Mouse (Mus musculus): ENCODE results near the gene Tpmt. TPM values are rescaled to one million over a fixed set of nuclear protein-coding genes. Genes with fewer than 3 reads are reported as not detected.

Tpmt gene
- polyA plus RNA-seq, 1 experiment = not detected

- no peak for TF ChIP-seq GATA1 (IDR thresholded peaks at IDR 0.05; ENCODE audit: low read length)
- no peak for TF ChIP-seq TAL1 (IDR thresholded peaks at IDR 0.05; ENCODE audit: low read length)
- H3K9me3 ChIP-seq (ENCODE audit: control insufficient read depth, low read length) = no peaks in the 10 kb centered on the region
- H3K4me1 ChIP-seq (ENCODE audit: control insufficient read depth) = no peaks in the 10 kb centered on the region
- no peaks in the 10 kb centered on the region for H3K27me3 ChIP-seq (ENCODE audit: control insufficient read depth)
- no peak overlapping the region for H3K4me3 ChIP-seq (replicated peaks)
- H3K36me3 ChIP-seq (ENCODE audit: control insufficient read depth) = no peaks in the 10 kb centered on the region
Observed at GRCm38 (mm10) chr13:46975031-46975551, 69.4 kb downstream of the Tpmt start.

Other genes with a start within 250 kb of the Tpmt start
- gene Kif13a, start 114.9 kb downstream of the Tpmt start, polyA plus RNA-seq (2012) = 0.01 TPM in 2 replicates
- not detected in 2 replicates for gene Nhlrc1, start 29.9 kb downstream of the Tpmt start, polyA plus RNA-seq (2012)
- gene Kdm1b, start 1.2 kb downstream of the Tpmt start, polyA plus RNA-seq (2012) = 0.04 and 0.06 TPM in 2 replicates
- 325 and 343 TPM in 2 replicates for gene Dek, start 61.5 kb upstream of the Tpmt start, polyA plus RNA-seq (2012)
- 0.05 TPM in 1 of 2 replicates, not detected in the other for gene Rnf144b, start 77.9 kb upstream of the Tpmt start, polyA plus RNA-seq (2012)

Data from erythroblast, embryonic 14.5 days (primary cell).